Mouse (Mus musculus): Measurements from ENCODE around the gene Hist1h3e. TPM values are rescaled to one million over a fixed set of nuclear protein-coding genes. Genes with fewer than 3 reads are reported as not detected.
A peak's percentile ranks its signal among the peaks of the same experiment; 100 is the strongest.

Gene Hist1h3e
- total and polyA plus RNA-seq, 2 experiments from 2014 or later, result 1.3 to 528 TPM

- H3K4me2 ChIP-seq (ENCODE audit: low read depth, low read length), result peak overlapping the region; percentile 81
- no peaks in the 10 kb centered on the region for H3K9me3 ChIP-seq (ENCODE audit: low read length)
- no peak for TF ChIP-seq CTCF (IDR thresholded peaks at IDR 0.05; ENCODE audit: low read depth)
- H3K27me3 ChIP-seq (ENCODE audit: insufficient read depth, low read length), result no peaks in the 10 kb centered on the region
- H3K9ac ChIP-seq (replicated peaks; ENCODE audit: low read length), result no peak overlapping the region
- H3K4me1 ChIP-seq (ENCODE audit: insufficient read depth, low read length), result peaks cover 7% of the 10 kb centered on the region
- no peaks in the 10 kb centered on the region for H3K36me3 ChIP-seq (ENCODE audit: insufficient read depth, low read length)
- WGBS, result 72% methylated on average over 3 of the region's 3 CpGs
- H3K27ac ChIP-seq, result no peak overlapping the region
- H3K4me3 ChIP-seq (ENCODE audit: low read length), result no peak overlapping the region
- no peak for DNase-seq (ENCODE audit: low spot score)
- no peak for ATAC-seq
These were observed 5.3 kb downstream of the Hist1h3e start for GRCm38 (mm10) chr13:23556906-23557305.

DNA sequence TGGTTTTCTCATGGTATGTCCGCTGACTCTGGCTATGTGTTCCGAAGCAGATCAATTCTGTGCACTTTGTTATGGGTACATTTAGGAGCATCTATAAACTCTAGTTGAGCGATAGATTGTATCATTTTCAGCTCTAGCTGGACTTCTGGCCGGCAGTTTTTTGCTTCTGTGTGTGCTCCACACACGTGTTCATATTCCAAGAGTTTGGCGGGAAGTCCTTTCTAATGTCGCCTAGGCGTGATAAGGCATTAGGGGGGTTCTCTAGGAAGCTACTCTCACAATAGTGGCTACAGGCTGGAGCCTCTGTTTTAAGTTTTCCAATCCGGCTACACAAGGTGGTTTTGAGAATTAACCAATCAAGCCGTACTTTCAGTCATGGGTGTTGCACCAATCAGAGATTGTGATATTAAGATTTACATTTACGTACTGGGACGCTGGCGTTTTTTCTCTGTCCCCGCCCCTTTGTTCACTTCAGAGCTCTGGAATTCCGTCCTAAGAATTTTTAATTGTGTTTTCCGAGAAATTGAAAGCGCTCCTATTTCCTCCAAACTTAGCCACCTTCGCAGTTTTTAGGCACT, 6.2 kb downstream of the Hist1h3e start:
- TF ChIP-seq CTCF (IDR thresholded peaks at IDR 0.05; ENCODE audit: low read depth), result no peak
- under 1% methylated on average over 18 of the region's 18 CpGs for WGBS
- H3K27ac ChIP-seq, result peak overlapping the region; percentile 76
- H3K4me2 ChIP-seq (ENCODE audit: low read depth, low read length), result peak overlapping the region; percentile 81
- ATAC-seq (peak; percentile 77), DNase-seq (ENCODE audit: low spot score) (peak; percentile 94)
- no peaks in the 10 kb centered on the region for H3K36me3 ChIP-seq (ENCODE audit: insufficient read depth, low read length)
- peak overlapping the region; percentile 47 for H3K4me3 ChIP-seq (ENCODE audit: low read length)
- H3K4me1 ChIP-seq (ENCODE audit: insufficient read depth, low read length), result peaks cover 7% of the 10 kb centered on the region
- H3K9ac ChIP-seq (replicated peaks; ENCODE audit: low read length), result peak overlapping the region; percentile 35
- H3K27me3 ChIP-seq (ENCODE audit: insufficient read depth, low read length), result no peaks in the 10 kb centered on the region
- H3K9me3 ChIP-seq (ENCODE audit: low read length), result no peaks in the 10 kb centered on the region

GRCm38 (mm10) chr13:23554925-23555838, 7.0 kb downstream of the Hist1h3e start:
- TF ChIP-seq CTCF (IDR thresholded peaks at IDR 0.05; ENCODE audit: low read depth), result no peak

GRCm38 (mm10) chr13:23554393-23554792, 7.8 kb downstream of the Hist1h3e start:
- Histone ChIP-seq H3K4me3 (ENCODE audit: low read length) (peak overlapping the region; percentile 47), H3K4me1 (ENCODE audit: insufficient read depth, low read length) (peaks cover 7% of the 10 kb centered on the region), H3K9me3 (ENCODE audit: low read length) (no peaks in the 10 kb centered on the region), H3K4me2 (ENCODE audit: low read depth, low read length) (peak overlapping the region; percentile 81), H3K27me3 (ENCODE audit: insufficient read depth, low read length) (no peaks in the 10 kb centered on the region), H3K27ac (peak overlapping the region; percentile 76), H3K9ac (replicated peaks; ENCODE audit: low read length) (peak overlapping the region; percentile 35), H3K36me3 (ENCODE audit: insufficient read depth, low read length) (no peaks in the 10 kb centered on the region)
- WGBS, result 19% methylated on average over 9 of the region's 9 CpGs
- DNase-seq (ENCODE audit: low spot score) (no peak), ATAC-seq (no peak)
- no peak for TF ChIP-seq CTCF (IDR thresholded peaks at IDR 0.05; ENCODE audit: low read depth)

More at GRCm38 (mm10) chr13:23554925-23555838, 7.0 kb downstream of the Hist1h3e start:
- H3K4me3 ChIP-seq (ENCODE audit: low read length), result peak overlapping the region; percentile 47
- no peaks in the 10 kb centered on the region for H3K9me3 ChIP-seq (ENCODE audit: low read length)
- peak overlapping the region; percentile 76 for H3K27ac ChIP-seq
- peak overlapping the region; percentile 35 for H3K9ac ChIP-seq (replicated peaks; ENCODE audit: low read length)
- ATAC-seq, result peak; percentile 82
- WGBS, result 0% methylated on average over 54 of the region's 54 CpGs
- DNase-seq (ENCODE audit: low spot score), result peak; percentile 83
- H3K36me3 ChIP-seq (ENCODE audit: insufficient read depth, low read length), result no peaks in the 10 kb centered on the region
- no peaks in the 10 kb centered on the region for H3K27me3 ChIP-seq (ENCODE audit: insufficient read depth, low read length)
- peak overlapping the region; percentile 81 for H3K4me2 ChIP-seq (ENCODE audit: low read depth, low read length)
- peaks cover 7% of the 10 kb centered on the region for H3K4me1 ChIP-seq (ENCODE audit: insufficient read depth, low read length)

- H3K4me2 ChIP-seq (ENCODE audit: low read depth, low read length), result no peak within 1 kb of the TSS
- no peaks in the 10 kb centered on the region for H3K27me3 ChIP-seq (ENCODE audit: insufficient read depth, low read length)
- H3K9me3 ChIP-seq (ENCODE audit: low read length), result no peaks in the 10 kb centered on the region
- peak within 1 kb of the TSS; percentile 76; the same call in 1 of the 2 replicates for H3K27ac ChIP-seq
- peaks cover 7% of the 10 kb centered on the region for H3K4me1 ChIP-seq (ENCODE audit: insufficient read depth, low read length)
- no peak within 1 kb of the TSS for H3K4me3 ChIP-seq (ENCODE audit: low read length)
- no peak within 1 kb of the TSS for H3K9ac ChIP-seq (replicated peaks; ENCODE audit: low read length)
- DNase-seq (ENCODE audit: low spot score), result no peak
- ATAC-seq, result no peak
- TF ChIP-seq CTCF (IDR thresholded peaks at IDR 0.05; ENCODE audit: low read depth), result no peak
- no peaks in the 10 kb centered on the region for H3K36me3 ChIP-seq (ENCODE audit: insufficient read depth, low read length)
These were observed 9.2 kb downstream of the Hist1h3e start, which contains the start of gene Hist1h1d for GRCm38 (mm10) chr13:23552962-23553361. Gene Hist1h1d (plus strand): TSS chr13:23553262.

DNA sequence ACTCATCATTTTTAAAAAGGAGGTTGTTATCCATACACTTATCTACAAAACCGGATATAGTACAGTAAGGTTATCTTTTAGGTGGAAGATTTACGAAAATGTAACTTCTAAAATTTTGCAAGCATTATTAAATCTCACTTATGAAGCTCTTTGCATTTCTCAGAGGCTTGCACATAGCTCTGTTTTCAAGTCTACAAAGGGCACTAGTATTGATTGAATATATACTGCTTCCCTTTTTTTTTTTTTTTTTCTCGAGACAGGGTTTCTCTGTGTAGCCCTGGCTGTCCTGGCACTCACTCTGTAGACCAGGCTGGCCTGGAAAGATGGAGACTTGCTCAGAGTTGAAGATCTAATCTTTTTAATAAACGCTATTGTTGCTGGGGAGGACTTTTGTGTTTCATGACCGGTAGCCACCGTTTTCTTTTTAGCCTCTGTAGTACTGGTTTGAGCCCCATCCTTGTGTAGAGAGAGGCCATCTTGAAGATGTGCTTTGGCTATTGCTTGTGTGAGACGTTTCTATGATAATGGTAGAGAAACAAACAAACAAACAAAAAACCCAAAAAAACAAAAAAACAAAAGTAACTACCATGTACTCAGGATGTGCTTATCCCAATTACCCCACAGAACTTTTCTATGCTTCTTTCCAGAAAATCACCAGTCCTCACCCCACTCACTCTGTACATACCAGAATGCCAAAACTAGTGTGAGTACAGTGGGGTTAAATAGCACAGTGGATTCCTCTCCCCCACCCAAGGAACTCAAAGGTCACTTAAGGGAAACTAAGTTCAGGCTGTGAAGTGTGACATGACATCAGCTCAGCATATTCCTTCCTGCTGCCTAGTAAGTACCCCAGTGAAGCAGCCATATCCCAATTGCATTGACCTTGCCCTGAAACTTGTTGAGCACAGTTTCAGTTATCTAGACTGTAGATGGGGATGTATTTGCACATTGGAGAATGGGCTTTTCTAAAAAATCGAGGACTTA, 9.9 kb downstream of the Hist1h3e start:
- peaks cover 7% of the 10 kb centered on the region for H3K4me1 ChIP-seq (ENCODE audit: insufficient read depth, low read length)
- peak overlapping the region; percentile 58 for H3K4me2 ChIP-seq (ENCODE audit: low read depth, low read length)
- WGBS, result 47% methylated on average over 8 of the region's 8 CpGs
- DNase-seq (ENCODE audit: low spot score), result no peak
- H3K27ac ChIP-seq, result peak overlapping the region; percentile 73
- H3K4me3 ChIP-seq (ENCODE audit: low read length), result peak overlapping the region; percentile 36
- no peak for TF ChIP-seq CTCF (IDR thresholded peaks at IDR 0.05; ENCODE audit: low read depth)
- H3K9ac ChIP-seq (replicated peaks; ENCODE audit: low read length), result no peak overlapping the region
- no peak for ATAC-seq
- no peaks in the 10 kb centered on the region for H3K27me3 ChIP-seq (ENCODE audit: insufficient read depth, low read length)
- H3K36me3 ChIP-seq (ENCODE audit: insufficient read depth, low read length), result no peaks in the 10 kb centered on the region
- H3K9me3 ChIP-seq (ENCODE audit: low read length), result no peaks in the 10 kb centered on the region

All from hindbrain, postnatal 0 days (tissue).